Comparison of ENCODE assay signal across 34 mouse cellular contexts in genomic region chr2:36075210-36075609, GRCm38 (mm10). TPM values are rescaled to one million over a fixed set of nuclear protein-coding genes. Genes with fewer than 3 reads are reported as not detected.
"Had no signal": no experiment of that assay in that cellular context is flagged by ENCODE, and none has a peak within 500 bp of the region (broad histone marks: within the 10 kb centered on the region; RNA-seq: fewer than 3 reads in every experiment).

No protein-coding gene starts in this region.

- H3K9me3 ChIP-seq: embryonic facial prominence, embryonic 10.5 days; embryonic facial prominence, embryonic 12.5 days; embryonic facial prominence, embryonic 13.5 days; embryonic facial prominence, embryonic 15.5 days; forebrain, embryonic 10.5 days; forebrain, embryonic 12.5 days; forebrain, embryonic 13.5 days; forebrain, embryonic 15.5 days had no signal

- H3K4me3 ChIP-seq: embryonic facial prominence, embryonic 10.5 days; embryonic facial prominence, embryonic 12.5 days; embryonic facial prominence, embryonic 13.5 days; embryonic facial prominence, embryonic 15.5 days; erythroblast, embryonic 14.5 days; forebrain, embryonic 10.5 days; forebrain, embryonic 12.5 days; forebrain, embryonic 13.5 days; forebrain, embryonic 15.5 days; gastrocnemius, adult 2 months; heart, adult 2 months had no signal

- H3K4me2 ChIP-seq: embryonic facial prominence, embryonic 12.5 days; embryonic facial prominence, embryonic 13.5 days; embryonic facial prominence, embryonic 15.5 days; forebrain, embryonic 12.5 days; forebrain, embryonic 13.5 days; forebrain, embryonic 15.5 days had no signal

- ATAC-seq: forebrain, embryonic 13.5 days; forebrain, embryonic 14.5 days; forebrain, embryonic 15.5 days; forebrain, embryonic 16.5 days; forebrain, postnatal 0 days had no signal

- H3K9ac ChIP-seq: embryonic facial prominence, embryonic 12.5 days; embryonic facial prominence, embryonic 13.5 days; embryonic facial prominence, embryonic 15.5 days; forebrain, embryonic 12.5 days; forebrain, embryonic 13.5 days; forebrain, embryonic 15.5 days; forebrain, postnatal 0 days had no signal

- H3K27me3 ChIP-seq: embryonic facial prominence, embryonic 12.5 days; embryonic facial prominence, embryonic 13.5 days; forebrain, embryonic 15.5 days had no signal

- H3K36me3 ChIP-seq: embryonic facial prominence, embryonic 10.5 days; embryonic facial prominence, embryonic 12.5 days; embryonic facial prominence, embryonic 13.5 days; embryonic facial prominence, embryonic 15.5 days; forebrain, embryonic 10.5 days; forebrain, embryonic 12.5 days; forebrain, embryonic 15.5 days had no signal

- H3K27ac ChIP-seq: embryonic facial prominence, embryonic 10.5 days; embryonic facial prominence, embryonic 12.5 days; embryonic facial prominence, embryonic 13.5 days; embryonic facial prominence, embryonic 15.5 days; forebrain, embryonic 10.5 days; forebrain, embryonic 12.5 days; forebrain, embryonic 13.5 days; forebrain, embryonic 15.5 days; gastrocnemius, adult 2 months; heart, adult 2 months had no signal

- DNase-seq: cerebellum, adult 2 months; cerebellum, adult 8-10 months; cerebellum, adult 9-10 months; cerebellum, adult 9-11 months; cerebellum, postnatal 10 days; cerebellum, postnatal 14 days; cerebellum, postnatal 25 days; cerebellum, postnatal 36 days; embryo, embryonic 11 days; forebrain, postnatal 0 days; gastrocnemius, adult 2 months; gastrocnemius, postnatal 10 days; gastrocnemius, postnatal 14 days; gastrocnemius, postnatal 25 days; gastrocnemius, postnatal 36 days; heart, adult 11 months; heart, adult 18-20 months; heart, adult 2 months had no signal

RNA-seq across cellular contexts. Expression of gene Morn5, which starts 26.0 kb away (rescaled TPM):
- total RNA-seq: gastrocnemius, adult 18-20 months; gastrocnemius, adult 2 months; gastrocnemius, adult 8-10 months; gastrocnemius, postnatal 10 days; gastrocnemius, postnatal 14 days; gastrocnemius, postnatal 25 days; gastrocnemius, postnatal 36 days; gastrocnemius, postnatal 4 days; heart, adult 18-20 months; heart, adult 2 months; heart, adult 8-10 months had no signal
- polyA plus RNA-seq: embryonic facial prominence, embryonic 11.5 days; embryonic facial prominence, embryonic 13.5 days; erythroblast, embryonic 14.5 days had no signal

RNA-seq across cellular contexts. Expression of gene Lhx6, which starts 30.0 kb away (rescaled TPM):
- polyA plus RNA-seq: erythroblast, embryonic 14.5 days had no signal
